Mouse (Mus musculus) lung, postnatal 0 days (tissue): Measurements from ENCODE around the gene Camk2b. TPM values are rescaled to one million over a fixed set of nuclear protein-coding genes. Genes with fewer than 3 reads are reported as not detected.

Experiments
- ATAC-seq: fragments of 200-750 bp; cut with Nextera tagmentation; 2 replicates; pipeline ENCODE4 v1.8.0; 2017; ENCODE audit warnings: moderate library complexity
- DNase-seq: peaks from one replicate; pipeline ENCODE4 v3.0.0-alpha.2; 2016; ENCODE audit warnings: low spot score
- H3K27ac ChIP-seq: fragments of 300-500 bp; sonication (generic); 2 replicates; pipeline ENCODE4 v1.5.1; 2014; ENCODE audit warnings: antibody characterized with exemption, mild to moderate bottlenecking, low read length, mixed read lengths
- H3K27me3 ChIP-seq: fragments of 300-500 bp; sonication (generic); replicated peaks from 2 replicates; pipeline ENCODE4 v1.6.1; 2014; ENCODE audit warnings: low read length, mixed read lengths; ENCODE audit not compliant: insufficient read depth
- H3K36me3 ChIP-seq: fragments of 300-500 bp; sonication (generic); 2 replicates; pipeline ENCODE4 v1.6.1; 2014; ENCODE audit warnings: low read length, mixed read lengths; ENCODE audit not compliant: insufficient read depth
- H3K4me1 ChIP-seq: fragments of 300-500 bp; sonication (generic); 2 replicates; pipeline ENCODE4 v1.6.1; 2014; ENCODE audit warnings: antibody characterized with exemption, low read depth, low read length, mixed read lengths; ENCODE audit not compliant: insufficient read depth
- H3K4me2 ChIP-seq: fragments of 300-500 bp; sonication (generic); replicated peaks from 2 replicates; pipeline ENCODE4 v1.6.1; 2014; ENCODE audit warnings: low read depth, mild to moderate bottlenecking, low read length, moderate library complexity, mixed read lengths
- H3K4me3 ChIP-seq: fragments of 300-500 bp; sonication (generic); 2 replicates; pipeline ENCODE4 v1.5.1; 2014; ENCODE audit warnings: low read depth, low read length
- H3K9ac ChIP-seq: fragments of 300-500 bp; sonication (generic); replicated peaks from 2 replicates; pipeline ENCODE4 v1.6.1; 2014; ENCODE audit warnings: low read depth, mild to moderate bottlenecking
- H3K9me3 ChIP-seq: fragments of 300-500 bp; sonication (generic); 2 replicates; pipeline ENCODE4 v1.6.1; 2016; ENCODE audit warnings: low read length, mixed read lengths
- CTCF ChIP-seq: IDR thresholded peaks from 2 replicates; pipeline ENCODE4 v1.5.1; 2016; ENCODE audit warnings: antibody characterized with exemption, mild to moderate bottlenecking
- EP300 ChIP-seq: IDR thresholded peaks from 2 replicates; pipeline ENCODE4 v1.6.1; 2016; ENCODE audit warnings: antibody characterized with exemption, mild to moderate bottlenecking, control low read depth
- WGBS: fragments of 180-500 bp; shearing (Covaris S2); extraction: QIAGEN DNeasy Blood & Tissue Kit; methylation state at CpG from one replicate; pipeline ENCODE4 v1.1.7; 2014; 5-methylcytosine and 5-hydroxymethylcytosine counted together
- polyA plus RNA-seq: library from polyadenylated mRNA; unstranded; fragments of >200 nt; fragmentation: Nextera tagmentation; extraction: Ambion mirVana; gene quantifications from 2 replicates; pipeline ENCODE4 v1.2.1, GENCODE M21; 2015

Camk2b gene
- polyA plus RNA-seq, 1 experiment from 2014 or later, result 2.9 TPM

GRCm38 (mm10) chr11:5953130-5953765 is 112.9 kb downstream of the Camk2b start:
- Histone ChIP-seq H3K9ac (no peak overlapping the region), H3K27me3 (no peaks in the 10 kb centered on the region), H3K4me2 (no peak overlapping the region), H3K4me1 (peaks cover 7% of the 10 kb centered on the region; the same call in 1 of the 2 replicates), H3K36me3 (no peaks in the 10 kb centered on the region), H3K4me3 (no peak overlapping the region), H3K27ac (no peak overlapping the region), H3K9me3 (no peaks in the 10 kb centered on the region)
- TF ChIP-seq EP300 (no peak), CTCF (peak; percentile 56)
- WGBS, result 33% methylated on average over 8 of the region's 8 CpGs
- DNase-seq (peak; percentile 52), ATAC-seq (no peak)

- DNase-seq (peak; percentile 85), ATAC-seq (peak; percentile 40)
- Histone ChIP-seq H3K27ac (no peak overlapping the region), H3K27me3 (no peaks in the 10 kb centered on the region), H3K4me2 (no peak overlapping the region), H3K9me3 (no peaks in the 10 kb centered on the region), H3K4me3 (no peak overlapping the region), H3K9ac (no peak overlapping the region), H3K36me3 (no peaks in the 10 kb centered on the region), H3K4me1 (peaks cover 7% of the 10 kb centered on the region; the same call in 1 of the 2 replicates)
- TF ChIP-seq CTCF (no peak), EP300 (peak; percentile 44)
- 26% methylated on average over 5 of the region's 5 CpGs for WGBS
Measured at GRCm38 (mm10) chr11:5952501-5952900, 113.7 kb downstream of the Camk2b start.

GRCm38 (mm10) chr11:5949586-5950352 is 116.4 kb downstream of the Camk2b start, which contains the start of gene Gck:
Gene Gck, minus strand, starts transcription at chr11:5950081.
- H3K4me1 ChIP-seq, result no peaks in the 10 kb centered on the region
- ATAC-seq, result peak; percentile 45
- no peak for TF ChIP-seq EP300

DNA sequence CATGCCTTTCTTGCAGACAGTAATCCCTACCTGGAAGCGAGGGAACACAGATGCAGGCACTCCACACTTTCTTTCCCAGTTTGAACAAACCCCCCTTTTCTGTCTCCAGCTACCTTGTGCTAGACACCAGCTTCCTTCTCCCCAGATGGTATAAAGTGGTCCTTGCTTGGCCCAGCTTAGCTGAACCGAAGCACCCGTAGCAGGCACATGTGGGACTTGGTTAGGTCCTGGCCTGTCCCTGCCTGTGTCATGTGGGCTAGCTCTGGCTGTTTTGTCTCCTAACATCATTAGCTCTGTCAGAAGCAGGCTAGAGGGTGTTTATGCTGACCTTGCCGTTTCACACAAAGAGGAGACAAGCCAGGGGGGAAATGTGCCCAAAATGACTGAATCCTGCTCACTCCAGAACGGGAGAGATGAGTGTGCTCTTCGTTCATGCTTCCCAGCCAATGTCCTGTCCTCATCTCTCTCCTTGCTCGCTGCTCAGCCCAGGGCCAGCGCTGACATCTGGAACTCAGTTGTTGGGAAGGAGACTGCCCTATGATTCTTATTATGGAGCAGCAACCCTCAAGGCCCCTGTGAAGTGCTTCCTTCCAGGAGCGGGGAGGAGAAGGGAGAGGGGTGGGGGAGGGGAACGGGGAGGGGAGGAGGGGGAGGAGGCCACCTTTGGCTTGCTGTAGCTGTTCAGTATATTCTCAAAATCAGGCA is 117.5 kb downstream of the Camk2b start:
- TF ChIP-seq EP300 (no peak), CTCF (no peak)
- Histone ChIP-seq H3K4me3 (no peak overlapping the region), H3K36me3 (no peaks in the 10 kb centered on the region), H3K4me1 (no peaks in the 10 kb centered on the region), H3K9ac (no peak overlapping the region), H3K27me3 (no peaks in the 10 kb centered on the region), H3K27ac (no peak overlapping the region), H3K4me2 (no peak overlapping the region), H3K9me3 (no peaks in the 10 kb centered on the region)
- no peak for DNase-seq
- WGBS, result 41% methylated on average over 10 of the region's 10 CpGs
- no peak for ATAC-seq

More at GRCm38 (mm10) chr11:5949586-5950352, 116.4 kb downstream of the Camk2b start, which contains the start of gene Gck:
- Histone ChIP-seq H3K9ac (no peak within 1 kb of the TSS), H3K36me3 (no peaks in the 10 kb centered on the region), H3K27ac (no peak within 1 kb of the TSS), H3K9me3 (no peaks in the 10 kb centered on the region), H3K27me3 (no peaks in the 10 kb centered on the region), H3K4me3 (no peak within 1 kb of the TSS), H3K4me2 (no peak within 1 kb of the TSS)
- DNase-seq, result peak; percentile 65
- WGBS, result 38% methylated on average over 8 of the region's 8 CpGs

DNA sequence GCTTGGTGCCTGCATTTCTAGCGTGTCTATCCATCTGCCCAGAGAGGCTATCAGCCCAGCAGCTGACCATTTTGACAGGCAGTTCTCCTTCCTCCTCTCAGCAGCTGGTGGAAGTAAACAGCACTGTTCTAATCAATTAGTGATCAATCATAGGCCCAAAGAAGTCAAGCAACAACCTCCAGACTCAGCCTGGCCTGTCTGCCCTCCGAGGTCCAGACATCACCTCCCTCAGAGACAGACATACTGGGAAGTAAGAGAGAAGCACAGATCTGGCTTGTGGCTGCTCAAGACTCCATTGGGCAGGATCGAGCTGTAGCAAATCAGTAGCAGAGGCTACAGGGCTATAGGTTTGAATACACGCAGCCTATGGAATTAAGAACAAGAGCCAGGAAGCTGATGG is 118.4 kb downstream of the Camk2b start:
- Histone ChIP-seq H3K4me2 (no peak overlapping the region), H3K4me1 (no peaks in the 10 kb centered on the region), H3K27ac (no peak overlapping the region), H3K9ac (no peak overlapping the region), H3K4me3 (no peak overlapping the region), H3K9me3 (no peaks in the 10 kb centered on the region), H3K36me3 (no peaks in the 10 kb centered on the region), H3K27me3 (no peaks in the 10 kb centered on the region)
- TF ChIP-seq EP300, result no peak
- TF ChIP-seq CTCF, result no peak
- no peak for DNase-seq
- WGBS, result 31% methylated on average over 4 of the region's 4 CpGs
- ATAC-seq, result no peak

GRCm38 (mm10) chr11:5945096-5945495 is 121.1 kb downstream of the Camk2b start:
- Histone ChIP-seq H3K27ac (no peak overlapping the region), H3K9ac (no peak overlapping the region), H3K4me3 (no peak overlapping the region), H3K4me2 (no peak overlapping the region), H3K36me3 (no peaks in the 10 kb centered on the region), H3K4me1 (no peaks in the 10 kb centered on the region), H3K9me3 (no peaks in the 10 kb centered on the region), H3K27me3 (no peaks in the 10 kb centered on the region)
- ATAC-seq (no peak), DNase-seq (no peak)
- no peak for TF ChIP-seq EP300
- TF ChIP-seq CTCF, result no peak; the same call in 1 of the 2 replicates
- WGBS, result 60% methylated on average over 2 of the region's 2 CpGs
